Mouse (Mus musculus): ENCODE measurements around the gene Pkp4. TPM values are rescaled to one million over a fixed set of nuclear protein-coding genes. Genes with fewer than 3 reads are reported as not detected.

Gene Pkp4
- polyA plus RNA-seq, 2 experiments, result 5.2 to 8.9 TPM

DNA sequence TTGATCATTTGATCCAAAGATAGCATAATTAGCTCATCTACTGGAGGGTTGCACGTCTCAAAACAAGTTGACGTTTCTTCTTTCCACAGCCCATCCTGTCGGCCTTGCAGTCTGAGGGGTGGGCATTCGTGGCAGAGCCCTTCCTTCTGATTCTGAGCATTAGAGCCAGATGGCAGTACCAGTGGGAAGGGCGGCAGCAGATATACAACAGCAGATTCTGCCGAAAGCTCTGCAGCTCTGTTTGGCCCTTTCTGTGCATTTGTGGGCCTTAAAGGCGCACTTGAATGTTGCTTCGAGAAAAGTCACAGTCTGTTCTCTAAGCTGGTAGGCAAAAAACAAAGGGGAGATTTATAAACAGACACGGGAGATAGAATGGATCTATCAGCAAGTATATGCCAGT, 170.4 kb downstream of the Pkp4 start:
- H3K4me3 ChIP-seq (ENCODE audit: insufficient read depth in 1 of 2, low read depth in 2 of 2, low read length in 2 of 2), result no peak overlapping the region
- no peaks in the 10 kb centered on the region for H3K27me3 ChIP-seq (ENCODE audit: control insufficient read depth, insufficient read depth, low read length)
- DNase-seq (ENCODE audit: low read depth in 3 of 3, low spot score in 3 of 3), result no peak
- no peaks in the 10 kb centered on the region for H3K4me1 ChIP-seq (replicated peaks; ENCODE audit: control insufficient read depth in 2 of 2, insufficient read depth in 2 of 2, low read length in 1 of 2)
- no peak for ATAC-seq (ENCODE audit: insufficient read depth)
- H3K4me2 ChIP-seq (ENCODE audit: low read depth), result no peak overlapping the region
- no peak overlapping the region for H3K27ac ChIP-seq
- no peaks in the 10 kb centered on the region for H3K9me3 ChIP-seq (ENCODE audit: control insufficient read depth, low read length)
- no peaks in the 10 kb centered on the region; the same call in 1 of the 2 replicates for H3K36me3 ChIP-seq (replicated peaks; ENCODE audit: control insufficient read depth, insufficient read depth, low read depth)
- 77% methylated on average over 9 of the region's 9 CpGs for WGBS (ENCODE audit: insufficient replicate concordance)
- H3K9ac ChIP-seq (replicated peaks), result no peak overlapping the region
- TF ChIP-seq EP300 (IDR thresholded peaks at IDR 0.05; ENCODE audit: low read depth) (no peak), CTCF (IDR thresholded peaks at IDR 0.05; ENCODE audit: low read depth) (no peak)

DNA sequence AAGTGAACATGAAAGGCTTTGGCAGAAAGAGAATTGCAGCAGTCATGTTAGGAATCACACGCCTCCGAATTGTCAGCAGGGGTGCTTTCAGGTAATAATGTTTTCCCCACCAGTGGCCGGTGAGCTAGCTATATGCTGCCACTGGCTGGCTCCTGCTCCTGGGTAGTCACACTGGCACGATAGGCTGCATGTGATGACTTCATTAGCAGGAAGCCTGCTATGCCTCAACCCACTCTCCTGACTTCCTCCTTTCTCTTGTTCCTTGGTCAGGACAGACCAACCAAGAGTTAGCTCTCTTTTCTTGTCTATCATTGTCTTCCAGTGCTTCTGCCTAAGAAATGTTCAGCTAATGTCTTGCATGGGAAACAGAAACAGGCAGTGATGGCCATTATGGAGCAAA, 171.9 kb downstream of the Pkp4 start:
- H3K27me3 ChIP-seq (ENCODE audit: control insufficient read depth, insufficient read depth, low read length), result no peaks in the 10 kb centered on the region
- H3K27ac ChIP-seq, result no peak overlapping the region
- no peaks in the 10 kb centered on the region for H3K9me3 ChIP-seq (ENCODE audit: control insufficient read depth, low read length)
- H3K4me3 ChIP-seq (ENCODE audit: insufficient read depth in 1 of 2, low read depth in 2 of 2, low read length in 2 of 2), result no peak overlapping the region
- no peak for DNase-seq (ENCODE audit: low read depth in 3 of 3, low spot score in 3 of 3)
- TF ChIP-seq CTCF (IDR thresholded peaks at IDR 0.05; ENCODE audit: low read depth) (no peak), EP300 (IDR thresholded peaks at IDR 0.05; ENCODE audit: low read depth) (no peak)
- no peaks in the 10 kb centered on the region; the same call in 1 of the 2 replicates for H3K36me3 ChIP-seq (replicated peaks; ENCODE audit: control insufficient read depth, insufficient read depth, low read depth)
- ATAC-seq (ENCODE audit: insufficient read depth), result no peak
- no peak overlapping the region for H3K9ac ChIP-seq (replicated peaks)
- H3K4me2 ChIP-seq (ENCODE audit: low read depth), result no peak overlapping the region
- H3K4me1 ChIP-seq (replicated peaks; ENCODE audit: control insufficient read depth in 2 of 2, insufficient read depth in 2 of 2, low read length in 1 of 2), result no peaks in the 10 kb centered on the region
- 63% methylated on average over 4 of the region's 4 CpGs for WGBS (ENCODE audit: insufficient replicate concordance)

DNA sequence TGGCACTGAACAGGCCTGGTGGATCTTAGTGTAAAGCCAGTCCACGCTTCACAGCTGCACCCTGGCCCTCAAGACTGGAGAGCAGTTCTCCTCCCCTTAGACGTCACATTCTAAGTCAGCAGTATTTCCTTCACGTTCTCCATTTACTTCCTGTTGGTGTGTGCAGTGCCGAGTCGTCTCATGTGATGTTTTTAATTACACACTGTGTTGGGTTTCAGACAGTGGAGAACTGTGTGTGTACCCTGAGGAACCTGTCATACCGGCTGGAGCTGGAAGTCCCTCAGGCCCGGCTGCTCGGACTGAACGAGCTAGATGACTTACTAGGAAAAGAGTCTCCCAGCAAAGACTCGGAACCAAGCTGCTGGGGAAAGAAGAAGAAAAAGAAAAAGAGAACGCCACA, 177.9 kb downstream of the Pkp4 start:
- H3K4me3 ChIP-seq (ENCODE audit: insufficient read depth in 1 of 2, low read depth in 2 of 2, low read length in 2 of 2), result no peak overlapping the region
- no peak overlapping the region for H3K4me2 ChIP-seq (ENCODE audit: low read depth)
- TF ChIP-seq CTCF (IDR thresholded peaks at IDR 0.05; ENCODE audit: low read depth) (no peak), EP300 (IDR thresholded peaks at IDR 0.05; ENCODE audit: low read depth) (no peak)
- H3K9ac ChIP-seq (replicated peaks), result no peak overlapping the region
- 70% methylated on average over 11 of the region's 11 CpGs for WGBS (ENCODE audit: insufficient replicate concordance)
- no peaks in the 10 kb centered on the region; the same call in 1 of the 2 replicates for H3K36me3 ChIP-seq (replicated peaks; ENCODE audit: control insufficient read depth, insufficient read depth, low read depth)
- no peak for DNase-seq (ENCODE audit: low read depth in 3 of 3, low spot score in 3 of 3)
- no peak overlapping the region for H3K27ac ChIP-seq
- ATAC-seq (ENCODE audit: insufficient read depth), result no peak
- no peaks in the 10 kb centered on the region for H3K4me1 ChIP-seq (replicated peaks; ENCODE audit: control insufficient read depth in 2 of 2, insufficient read depth in 2 of 2, low read length in 1 of 2)
- no peaks in the 10 kb centered on the region for H3K9me3 ChIP-seq (ENCODE audit: control insufficient read depth, low read length)
- H3K27me3 ChIP-seq (ENCODE audit: control insufficient read depth, insufficient read depth, low read length), result no peaks in the 10 kb centered on the region

DNA sequence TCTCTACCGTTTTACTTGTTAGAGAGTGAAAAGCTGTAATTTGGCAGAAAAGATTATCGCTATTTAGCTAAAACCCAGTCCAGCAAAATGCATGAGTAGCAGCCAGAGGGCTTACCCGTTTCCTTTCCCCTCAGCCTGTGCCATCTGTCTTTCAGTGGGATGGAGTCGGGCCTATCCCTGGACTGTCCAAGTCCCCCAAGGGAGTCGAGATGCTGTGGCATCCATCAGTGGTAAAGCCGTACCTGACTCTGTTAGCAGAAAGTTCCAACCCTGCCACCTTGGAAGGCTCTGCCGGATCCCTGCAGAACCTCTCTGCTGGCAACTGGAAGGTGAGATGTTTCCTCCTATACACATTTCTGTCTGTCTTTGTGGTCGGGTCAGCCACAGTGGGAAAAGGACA, 178.3 kb downstream of the Pkp4 start:
- Histone ChIP-seq H3K4me2 (ENCODE audit: low read depth) (no peak overlapping the region), H3K9me3 (ENCODE audit: control insufficient read depth, low read length) (no peaks in the 10 kb centered on the region), H3K27ac (no peak overlapping the region), H3K27me3 (ENCODE audit: control insufficient read depth, insufficient read depth, low read length) (no peaks in the 10 kb centered on the region), H3K36me3 (replicated peaks; ENCODE audit: control insufficient read depth, insufficient read depth, low read depth) (no peaks in the 10 kb centered on the region; the same call in 1 of the 2 replicates), H3K4me3 (ENCODE audit: insufficient read depth in 1 of 2, low read depth in 2 of 2, low read length in 2 of 2) (no peak overlapping the region), H3K4me1 (replicated peaks; ENCODE audit: control insufficient read depth in 2 of 2, insufficient read depth in 2 of 2, low read length in 1 of 2) (no peaks in the 10 kb centered on the region), H3K9ac (replicated peaks) (no peak overlapping the region)
- no peak for TF ChIP-seq EP300 (IDR thresholded peaks at IDR 0.05; ENCODE audit: low read depth)
- no peak for TF ChIP-seq CTCF (IDR thresholded peaks at IDR 0.05; ENCODE audit: low read depth)
- DNase-seq (ENCODE audit: low read depth in 3 of 3, low spot score in 3 of 3) (no peak), ATAC-seq (ENCODE audit: insufficient read depth) (no peak)
- 75% methylated on average over 8 of the region's 8 CpGs for WGBS (ENCODE audit: insufficient replicate concordance)

DNA sequence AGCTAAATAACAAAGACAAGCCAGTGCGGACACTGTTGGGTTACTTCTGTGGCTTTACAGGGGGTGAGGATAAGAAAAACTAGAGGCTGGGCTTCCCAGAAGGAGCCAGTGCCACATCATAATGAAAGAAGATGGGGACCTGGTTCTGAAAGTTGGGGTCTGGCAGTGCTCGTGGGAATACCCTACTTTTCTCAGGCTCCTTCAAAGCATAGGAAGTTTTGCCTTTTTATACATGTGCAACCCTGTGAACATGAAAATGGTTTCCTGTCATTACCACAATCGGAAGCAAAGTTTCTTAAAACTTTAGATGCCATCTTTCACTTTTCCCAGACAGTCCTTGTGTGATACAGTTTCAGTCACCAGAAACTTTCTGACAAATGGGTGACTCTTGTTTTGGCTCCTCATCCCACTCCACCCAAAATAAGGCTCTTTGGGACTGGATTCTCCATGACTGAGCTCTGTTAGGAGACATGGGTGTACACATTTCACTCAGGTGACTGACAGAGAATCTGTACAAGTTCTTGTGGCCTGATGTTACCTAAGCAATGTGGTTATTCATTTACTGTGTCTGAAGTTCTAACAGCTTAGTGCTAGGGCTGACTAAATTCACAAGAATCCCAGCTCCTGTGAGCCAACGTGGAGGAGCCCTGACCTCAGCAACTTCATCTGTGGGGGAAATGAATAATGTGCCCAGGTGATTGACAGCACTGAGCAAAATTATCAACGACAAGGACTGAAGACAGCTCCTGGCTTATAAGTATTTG, 179.3 kb downstream of the Pkp4 start:
- 66% methylated on average over 5 of the region's 5 CpGs for WGBS (ENCODE audit: insufficient replicate concordance)
- ATAC-seq (ENCODE audit: insufficient read depth), result no peak
- TF ChIP-seq EP300 (IDR thresholded peaks at IDR 0.05; ENCODE audit: low read depth) (no peak), CTCF (IDR thresholded peaks at IDR 0.05; ENCODE audit: low read depth) (no peak)
- Histone ChIP-seq H3K9ac (replicated peaks) (no peak overlapping the region), H3K27me3 (ENCODE audit: control insufficient read depth, insufficient read depth, low read length) (no peaks in the 10 kb centered on the region), H3K4me3 (ENCODE audit: insufficient read depth in 1 of 2, low read depth in 2 of 2, low read length in 2 of 2) (no peak overlapping the region), H3K9me3 (ENCODE audit: control insufficient read depth, low read length) (no peaks in the 10 kb centered on the region), H3K36me3 (replicated peaks; ENCODE audit: control insufficient read depth, insufficient read depth, low read depth) (no peaks in the 10 kb centered on the region; the same call in none of the 2 replicates), H3K4me2 (ENCODE audit: low read depth) (no peak overlapping the region), H3K4me1 (replicated peaks; ENCODE audit: control insufficient read depth in 2 of 2, insufficient read depth in 2 of 2, low read length in 1 of 2) (no peaks in the 10 kb centered on the region), H3K27ac (no peak overlapping the region)
- DNase-seq (ENCODE audit: low read depth in 3 of 3, low spot score in 3 of 3), result no peak
